Mouse (Mus musculus) ES-Bruce4 (cell line): ENCODE results near the gene Trim54. TPM values are rescaled to one million over a fixed set of nuclear protein-coding genes. Genes with fewer than 3 reads are reported as not detected.

Source experiments
- H3K27ac ChIP-seq: 2 replicates; pipeline ENCODE4 v1.5.1; 2012; ENCODE audit warnings: low read length, inconsistent platforms; ENCODE audit not compliant: insufficient read depth
- H3K27me3 ChIP-seq: 2 replicates; pipeline ENCODE4 v1.6.1; 2012; ENCODE audit warnings: mild to moderate bottlenecking, low read length, inconsistent platforms; ENCODE audit not compliant: control insufficient read depth, poor library complexity, insufficient read depth, severe bottlenecking
- H3K36me3 ChIP-seq: 2 replicates; pipeline ENCODE4 v1.6.1; 2012; ENCODE audit warnings: inconsistent platforms, mild to moderate bottlenecking, low read length, moderate library complexity; ENCODE audit not compliant: control insufficient read depth, poor library complexity, insufficient read depth, severe bottlenecking
- H3K4me1 ChIP-seq: one replicate; pipeline ENCODE4 v1.8.1; 2011; ENCODE audit warnings: low read length; ENCODE audit not compliant: control insufficient read depth, insufficient read depth
- H3K4me3 ChIP-seq: 2 replicates; pipeline ENCODE4 v1.5.1; 2011; ENCODE audit warnings: low read depth, mild to moderate bottlenecking, low read length
- H3K9ac ChIP-seq: 2 replicates; pipeline ENCODE4 v1.6.1; 2012; ENCODE audit warnings: low read depth, mild to moderate bottlenecking, inconsistent platforms; ENCODE audit not compliant: poor library complexity, severe bottlenecking
- H3K9me3 ChIP-seq: replicated peaks from 2 replicates; pipeline ENCODE4 v1.6.1; 2012; ENCODE audit warnings: mild to moderate bottlenecking, low read length, inconsistent platforms; ENCODE audit not compliant: control insufficient read depth, poor library complexity, insufficient read depth, severe bottlenecking
- CTCF ChIP-seq: IDR thresholded peaks from one replicate; pipeline ENCODE4 v1.8.1; 2011; ENCODE audit warnings: low read depth, low read length
- EP300 ChIP-seq: IDR thresholded peaks from 2 replicates; pipeline ENCODE4 v1.6.1; 2011; ENCODE audit warnings: low read depth, low read length; ENCODE audit not compliant: insufficient read depth
- POLR2A ChIP-seq: IDR thresholded peaks from one replicate; pipeline ENCODE4 v1.8.1; 2011; ENCODE audit warnings: low read length; ENCODE audit not compliant: insufficient read depth
- polyA plus RNA-seq: library from polyadenylated mRNA; stranded (reverse); fragments of >200 nt; gene quantifications from 2 replicates; pipeline ENCODE4 v1.2.4, GENCODE M21; 2011; ENCODE audit warnings: low read depth; ENCODE audit not compliant: missing spikeins, insufficient read depth, insufficient read length

Gene Trim54
- polyA plus RNA-seq, 1 experiment: 5.1 TPM

GRCm38 (mm10) chr5:31086606-31087005 lies 29.9 kb upstream of the Trim54 start:
- Histone ChIP-seq H3K4me3 (no peak overlapping the region), H3K4me1 (no peaks in the 10 kb centered on the region), H3K36me3 (no peaks in the 10 kb centered on the region), H3K9me3 (no peaks in the 10 kb centered on the region), H3K9ac (no peak overlapping the region), H3K27me3 (no peaks in the 10 kb centered on the region), H3K27ac (no peak overlapping the region)
- TF ChIP-seq EP300 (no peak), POLR2A (no peak), CTCF (peak; percentile 2)

GRCm38 (mm10) chr5:31087131-31087530 lies 29.4 kb upstream of the Trim54 start:
- H3K4me1 ChIP-seq: no peaks in the 10 kb centered on the region
- H3K9me3 ChIP-seq: no peaks in the 10 kb centered on the region
- peaks cover 1% of the 10 kb centered on the region; the same call in 1 of the 2 replicates for H3K27me3 ChIP-seq
- TF ChIP-seq POLR2A (no peak), CTCF (no peak), EP300 (no peak)
- H3K9ac ChIP-seq: no peak overlapping the region
- no peak overlapping the region for H3K27ac ChIP-seq
- H3K36me3 ChIP-seq: no peaks in the 10 kb centered on the region
- no peak overlapping the region for H3K4me3 ChIP-seq

GRCm38 (mm10) chr5:31092231-31092975 lies 24.1 kb upstream of the Trim54 start:
- peaks cover 10% of the 10 kb centered on the region for H3K27me3 ChIP-seq
- no peaks in the 10 kb centered on the region for H3K36me3 ChIP-seq
- TF ChIP-seq EP300: no peak
- TF ChIP-seq POLR2A: no peak
- no peak for TF ChIP-seq CTCF
- peak overlapping the region; percentile 68 for H3K9ac ChIP-seq
- no peaks in the 10 kb centered on the region for H3K9me3 ChIP-seq
- no peaks in the 10 kb centered on the region for H3K4me1 ChIP-seq
- no peak overlapping the region for H3K27ac ChIP-seq
- peak overlapping the region; percentile 89 for H3K4me3 ChIP-seq

- H3K4me3 ChIP-seq: peak overlapping the region; percentile 89
- H3K4me1 ChIP-seq: no peaks in the 10 kb centered on the region
- no peaks in the 10 kb centered on the region for H3K36me3 ChIP-seq
- TF ChIP-seq EP300 (no peak), POLR2A (no peak), CTCF (no peak)
- peaks cover 10% of the 10 kb centered on the region for H3K27me3 ChIP-seq
- no peaks in the 10 kb centered on the region for H3K9me3 ChIP-seq
- peak overlapping the region; percentile 68 for H3K9ac ChIP-seq
- H3K27ac ChIP-seq: no peak overlapping the region
These were observed 23.1 kb upstream of the Trim54 start for GRCm38 (mm10) chr5:31093151-31094041.

- no peaks in the 10 kb centered on the region for H3K9me3 ChIP-seq
- TF ChIP-seq POLR2A (no peak), CTCF (no peak), EP300 (no peak)
- H3K4me3 ChIP-seq: peak overlapping the region; percentile 51
- no peaks in the 10 kb centered on the region for H3K36me3 ChIP-seq
- H3K9ac ChIP-seq: 0 out of 2 replicates have a peak overlapping the region, but pooled peaks have one; percentile 2
- peaks cover 10% of the 10 kb centered on the region for H3K27me3 ChIP-seq
- H3K27ac ChIP-seq: no peak overlapping the region
- H3K4me1 ChIP-seq: no peaks in the 10 kb centered on the region
These were observed 22.3 kb upstream of the Trim54 start for GRCm38 (mm10) chr5:31094100-31094798.
